Mouse (Mus musculus): ENCODE measurements around the gene Ncbp1. TPM values are rescaled to one million over a fixed set of nuclear protein-coding genes. Genes with fewer than 3 reads are reported as not detected.

The Ncbp1 gene
- polyA plus RNA-seq, 1 experiment from 2014 or later: 27.0 TPM

DNA sequence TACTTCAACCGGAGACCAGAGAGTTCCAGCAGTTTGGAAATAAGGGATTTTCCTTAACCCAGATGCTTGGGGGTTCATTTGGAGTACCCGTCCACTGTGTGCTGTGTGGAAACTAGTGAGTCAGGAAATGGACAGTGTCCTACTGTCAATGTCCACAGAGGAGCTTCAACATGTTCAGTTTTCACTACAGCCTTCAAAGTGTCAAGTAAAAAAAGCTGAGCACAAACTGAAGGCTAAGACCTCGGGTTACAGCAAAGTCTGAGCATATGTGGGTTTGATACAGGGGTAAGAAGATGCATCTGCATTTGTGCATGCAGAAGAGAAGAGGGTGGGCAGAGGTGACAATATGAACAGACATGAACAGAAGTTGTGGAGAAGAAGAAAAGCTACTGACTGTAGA, 17.6 kb upstream of the Ncbp1 start:
- no peaks in the 10 kb centered on the region for H3K27me3 ChIP-seq (ENCODE audit: control insufficient read depth, insufficient read depth, low read length)
- ATAC-seq (ENCODE audit: low FRiP score, low TSS enrichment): no peak
- no peak for DNase-seq (ENCODE audit: low spot score)
- H3K36me3 ChIP-seq (ENCODE audit: control insufficient read depth, insufficient read depth, low read length): peaks cover 49% of the 10 kb centered on the region
- 81% methylated on average over 3 of the region's 3 CpGs for WGBS
- H3K4me2 ChIP-seq (replicated peaks; ENCODE audit: low read depth): no peak overlapping the region
- H3K9ac ChIP-seq (ENCODE audit: low read length): no peak overlapping the region
- TF ChIP-seq EP300 (optimal IDR thresholded peaks at IDR 0.05) (no peak), CTCF (IDR thresholded peaks at IDR 0.05; ENCODE audit: low read depth) (no peak)
- no peaks in the 10 kb centered on the region for H3K4me1 ChIP-seq (replicated peaks; ENCODE audit: control insufficient read depth, insufficient read depth)
- no peak overlapping the region for H3K27ac ChIP-seq (replicated peaks)
- no peak overlapping the region for H3K4me3 ChIP-seq (ENCODE audit: low read depth, low read length)
- no peaks in the 10 kb centered on the region for H3K9me3 ChIP-seq (ENCODE audit: control insufficient read depth, low read length)

DNA sequence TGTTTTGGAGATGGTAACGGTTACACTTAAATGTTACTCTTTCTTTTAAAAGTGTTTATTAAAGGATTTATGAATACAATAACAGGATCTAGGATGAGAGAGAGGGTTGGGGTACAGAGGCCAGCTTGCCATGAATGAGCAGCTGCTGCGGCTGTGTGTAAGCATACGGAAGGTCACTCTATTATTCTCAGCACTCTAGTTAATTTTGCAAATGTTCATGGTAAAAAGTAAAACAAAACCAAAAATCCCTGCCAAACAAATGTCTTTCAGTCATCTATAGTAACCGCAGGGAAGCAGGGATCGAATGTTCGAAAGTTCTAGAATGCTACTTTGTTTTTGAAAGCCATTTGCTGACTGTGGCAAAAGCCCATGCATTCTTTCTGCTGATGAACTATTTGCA, 15.1 kb upstream of the Ncbp1 start:
- Histone ChIP-seq H3K4me1 (replicated peaks; ENCODE audit: control insufficient read depth, insufficient read depth) (no peaks in the 10 kb centered on the region), H3K36me3 (ENCODE audit: control insufficient read depth, insufficient read depth, low read length) (peaks cover 35% of the 10 kb centered on the region), H3K4me3 (ENCODE audit: low read depth, low read length) (no peak overlapping the region), H3K9me3 (ENCODE audit: control insufficient read depth, low read length) (no peaks in the 10 kb centered on the region), H3K27ac (replicated peaks) (no peak overlapping the region), H3K9ac (ENCODE audit: low read length) (no peak overlapping the region), H3K4me2 (replicated peaks; ENCODE audit: low read depth) (no peak overlapping the region), H3K27me3 (ENCODE audit: control insufficient read depth, insufficient read depth, low read length) (no peaks in the 10 kb centered on the region)
- no peak for DNase-seq (ENCODE audit: low spot score)
- WGBS: 64% methylated on average over 6 of the region's 6 CpGs
- TF ChIP-seq EP300 (optimal IDR thresholded peaks at IDR 0.05): no peak
- TF ChIP-seq CTCF (IDR thresholded peaks at IDR 0.05; ENCODE audit: low read depth): no peak
- ATAC-seq (ENCODE audit: low FRiP score, low TSS enrichment): no peak

DNA sequence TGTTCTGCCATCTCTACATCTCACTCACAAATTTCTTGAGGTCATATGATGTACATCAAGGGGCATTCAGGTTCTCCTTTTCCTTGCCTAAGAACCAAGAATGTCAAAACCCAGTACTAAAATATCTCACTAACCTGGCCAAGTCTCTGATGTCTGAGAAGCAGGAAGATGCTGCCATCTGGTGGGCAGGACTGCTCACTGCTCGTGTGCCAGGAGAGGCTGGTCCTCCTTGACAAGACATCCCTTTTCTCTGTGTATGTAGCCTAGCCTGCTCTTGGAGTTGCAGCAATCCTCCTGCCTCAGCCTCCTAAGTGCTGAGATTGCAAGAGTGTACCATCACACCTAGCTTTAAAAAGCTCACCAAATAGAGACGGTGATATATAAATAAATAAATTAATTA, 11.9 kb upstream of the Ncbp1 start:
- TF ChIP-seq CTCF (IDR thresholded peaks at IDR 0.05; ENCODE audit: low read depth) (peak; percentile 95), EP300 (optimal IDR thresholded peaks at IDR 0.05) (no peak)
- Histone ChIP-seq H3K9ac (ENCODE audit: low read length) (no peak overlapping the region), H3K4me1 (replicated peaks; ENCODE audit: control insufficient read depth, insufficient read depth) (no peaks in the 10 kb centered on the region), H3K9me3 (ENCODE audit: control insufficient read depth, low read length) (no peaks in the 10 kb centered on the region), H3K27me3 (ENCODE audit: control insufficient read depth, insufficient read depth, low read length) (no peaks in the 10 kb centered on the region), H3K27ac (replicated peaks) (no peak overlapping the region), H3K4me3 (ENCODE audit: low read depth, low read length) (no peak overlapping the region), H3K4me2 (replicated peaks; ENCODE audit: low read depth) (no peak overlapping the region), H3K36me3 (ENCODE audit: control insufficient read depth, insufficient read depth, low read length) (peaks cover 26% of the 10 kb centered on the region)
- ATAC-seq (ENCODE audit: low FRiP score, low TSS enrichment) (peak; percentile 50; the same call in 1 of the 2 replicates), DNase-seq (ENCODE audit: low spot score) (peak; percentile 73)
- WGBS: 49% methylated on average over 2 of the region's 2 CpGs

GRCm38 (mm10) chr4:46129311-46130004, 9.0 kb upstream of the Ncbp1 start:
- TF ChIP-seq CTCF (IDR thresholded peaks at IDR 0.05; ENCODE audit: low read depth): no peak
- no peak for TF ChIP-seq EP300 (optimal IDR thresholded peaks at IDR 0.05)
- Histone ChIP-seq H3K9ac (ENCODE audit: low read length) (no peak overlapping the region), H3K27ac (replicated peaks) (no peak overlapping the region)

DNA sequence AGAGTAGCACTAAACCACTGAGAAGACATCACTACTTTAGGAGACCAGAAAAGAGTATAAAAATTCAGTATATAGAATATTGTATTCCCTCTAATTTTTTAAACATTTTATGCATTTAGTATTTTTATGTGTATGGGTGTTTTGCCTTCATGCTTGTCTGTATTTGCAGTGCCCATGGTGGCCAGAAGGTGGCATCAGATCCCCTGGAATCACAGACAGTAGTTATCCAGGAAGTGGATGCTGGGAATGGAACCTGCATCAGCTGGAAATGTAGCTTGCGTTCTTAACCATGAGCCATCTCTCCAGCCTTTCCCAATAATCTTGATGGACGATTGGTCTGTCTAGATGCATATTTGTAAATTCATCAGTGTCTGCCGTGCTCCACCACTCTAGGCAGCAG, 8.2 kb upstream of the Ncbp1 start:
- 65% methylated on average over 3 of the region's 3 CpGs for WGBS
- ATAC-seq (ENCODE audit: low FRiP score, low TSS enrichment): no peak
- H3K36me3 ChIP-seq (ENCODE audit: control insufficient read depth, insufficient read depth, low read length): peaks cover 16% of the 10 kb centered on the region
- peak; percentile 72 for DNase-seq (ENCODE audit: low spot score)
- H3K9ac ChIP-seq (ENCODE audit: low read length): no peak overlapping the region
- H3K27me3 ChIP-seq (ENCODE audit: control insufficient read depth, insufficient read depth, low read length): no peaks in the 10 kb centered on the region
- TF ChIP-seq EP300 (optimal IDR thresholded peaks at IDR 0.05) (no peak), CTCF (IDR thresholded peaks at IDR 0.05; ENCODE audit: low read depth) (peak; percentile 81)
- no peak overlapping the region for H3K4me2 ChIP-seq (replicated peaks; ENCODE audit: low read depth)
- no peak overlapping the region for H3K4me3 ChIP-seq (ENCODE audit: low read depth, low read length)
- no peaks in the 10 kb centered on the region for H3K9me3 ChIP-seq (ENCODE audit: control insufficient read depth, low read length)
- no peaks in the 10 kb centered on the region for H3K4me1 ChIP-seq (replicated peaks; ENCODE audit: control insufficient read depth, insufficient read depth)
- no peak overlapping the region for H3K27ac ChIP-seq (replicated peaks)

More at GRCm38 (mm10) chr4:46129311-46130004, 9.0 kb upstream of the Ncbp1 start:
- 91% methylated on average over 8 of the region's 8 CpGs for WGBS
- Histone ChIP-seq H3K4me1 (replicated peaks; ENCODE audit: control insufficient read depth, insufficient read depth) (no peaks in the 10 kb centered on the region), H3K4me2 (replicated peaks; ENCODE audit: low read depth) (no peak overlapping the region), H3K9me3 (ENCODE audit: control insufficient read depth, low read length) (no peaks in the 10 kb centered on the region), H3K27me3 (ENCODE audit: control insufficient read depth, insufficient read depth, low read length) (no peaks in the 10 kb centered on the region), H3K36me3 (ENCODE audit: control insufficient read depth, insufficient read depth, low read length) (peaks cover 21% of the 10 kb centered on the region), H3K4me3 (ENCODE audit: low read depth, low read length) (no peak overlapping the region)
- ATAC-seq (ENCODE audit: low FRiP score, low TSS enrichment): no peak
- no peak for DNase-seq (ENCODE audit: low spot score)

GRCm38 (mm10) chr4:46131791-46132190, 6.6 kb upstream of the Ncbp1 start:
- no peaks in the 10 kb centered on the region for H3K27me3 ChIP-seq (ENCODE audit: control insufficient read depth, insufficient read depth, low read length)
- H3K27ac ChIP-seq (replicated peaks): no peak overlapping the region
- H3K36me3 ChIP-seq (ENCODE audit: control insufficient read depth, insufficient read depth, low read length): peaks cover 12% of the 10 kb centered on the region
- 84% methylated on average over 6 of the region's 6 CpGs for WGBS
- no peak overlapping the region for H3K4me3 ChIP-seq (ENCODE audit: low read depth, low read length)
- no peak overlapping the region for H3K4me2 ChIP-seq (replicated peaks; ENCODE audit: low read depth)
- no peaks in the 10 kb centered on the region for H3K4me1 ChIP-seq (replicated peaks; ENCODE audit: control insufficient read depth, insufficient read depth)
- no peak overlapping the region for H3K9ac ChIP-seq (ENCODE audit: low read length)
- DNase-seq (ENCODE audit: low spot score) (no peak), ATAC-seq (ENCODE audit: low FRiP score, low TSS enrichment) (no peak)
- no peak for TF ChIP-seq EP300 (optimal IDR thresholded peaks at IDR 0.05)
- TF ChIP-seq CTCF (IDR thresholded peaks at IDR 0.05; ENCODE audit: low read depth): no peak
- no peaks in the 10 kb centered on the region for H3K9me3 ChIP-seq (ENCODE audit: control insufficient read depth, low read length)

Data from stomach, postnatal 0 days (tissue).